Mouse (Mus musculus): Measurements from ENCODE around the gene Ttpal. TPM values are rescaled to one million over a fixed set of nuclear protein-coding genes. Genes with fewer than 3 reads are reported as not detected.

The Ttpal gene
- polyA plus RNA-seq, 1 experiment from 2014 or later = 29.9 TPM

GRCm38 (mm10) chr2:163660103-163660701 is 58.1 kb downstream of the Ttpal start:
- peaks cover 14% of the 10 kb centered on the region for H3K36me3 ChIP-seq
- 0 out of 2 replicates have a peak, but pooled peaks cover 2% of the 10 kb centered on the region for H3K9me3 ChIP-seq (replicated peaks)
- H3K27me3 ChIP-seq (ENCODE audit: low read depth, poor library complexity, severe bottlenecking) = no peaks in the 10 kb centered on the region
- H3K4me1 ChIP-seq = peaks cover 30% of the 10 kb centered on the region
- no peak overlapping the region for H3K27ac ChIP-seq (replicated peaks)
- DNase-seq (ENCODE audit: low spot score) = no peak
- 0 out of 2 replicates have a peak overlapping the region, but pooled peaks have one; percentile 7 for H3K4me3 ChIP-seq
- WGBS = 85% methylated on average over 5 of the region's 5 CpGs

DNA sequence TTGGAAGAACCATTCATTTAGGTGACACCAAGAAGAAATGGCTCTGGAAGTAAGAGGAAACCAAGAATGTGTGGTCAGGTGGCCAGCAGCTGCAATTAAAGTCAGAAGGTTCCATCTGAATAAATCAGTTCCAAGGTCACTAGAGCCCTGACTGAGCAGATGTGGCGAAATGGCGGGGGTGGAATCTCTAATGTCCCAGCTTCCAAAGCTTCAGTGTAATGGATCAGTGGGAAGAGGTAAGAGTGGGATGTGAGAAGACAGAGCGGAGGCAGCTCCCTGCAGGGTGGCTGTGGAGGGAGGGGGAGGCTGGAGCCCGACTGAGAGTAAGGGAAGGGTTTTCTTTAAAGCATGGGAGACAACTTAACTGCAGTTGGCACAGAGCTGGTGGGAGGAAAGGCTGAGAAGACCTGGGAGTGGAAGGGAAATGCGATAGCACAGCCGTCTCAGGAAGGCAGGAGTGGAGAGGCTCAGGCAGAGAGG is 59.3 kb downstream of the Ttpal start:
- DNase-seq (ENCODE audit: low spot score) = no peak

DNA sequence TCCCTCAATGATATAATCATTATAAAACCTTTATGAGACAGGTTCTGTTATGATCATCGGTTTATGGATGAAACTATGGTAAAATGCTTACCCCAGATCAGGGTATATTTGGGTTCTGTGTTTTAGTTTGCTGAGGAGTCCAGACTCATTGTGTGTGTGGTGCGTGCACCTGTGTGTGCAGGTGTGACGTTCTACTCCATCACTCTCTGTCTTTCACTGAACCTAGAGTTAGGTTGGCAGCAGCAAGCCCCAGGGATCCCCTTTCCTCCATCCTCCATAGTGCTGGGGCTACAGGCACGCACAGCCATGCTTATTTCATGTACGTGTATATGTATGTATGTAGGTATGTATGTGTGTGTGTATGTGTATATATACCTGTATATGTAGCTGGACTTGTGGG is 60.0 kb downstream of the Ttpal start:
- WGBS = 94% methylated on average over 5 of the region's 5 CpGs
- peaks cover 30% of the 10 kb centered on the region for H3K4me1 ChIP-seq
- no peak overlapping the region for H3K27ac ChIP-seq (replicated peaks)
- peaks cover 29% of the 10 kb centered on the region for H3K36me3 ChIP-seq
- no peaks in the 10 kb centered on the region for H3K27me3 ChIP-seq (ENCODE audit: low read depth, poor library complexity, severe bottlenecking)
- H3K9me3 ChIP-seq (replicated peaks) = no peaks in the 10 kb centered on the region
- no peak overlapping the region for H3K4me3 ChIP-seq
- DNase-seq (ENCODE audit: low spot score) = no peak

More for the DNA sequence above, 59.3 kb downstream of the Ttpal start:
- WGBS = 71% methylated on average over 6 of the region's 6 CpGs
- no peak overlapping the region for H3K27ac ChIP-seq (replicated peaks)
- no peaks in the 10 kb centered on the region for H3K27me3 ChIP-seq (ENCODE audit: low read depth, poor library complexity, severe bottlenecking)
- H3K9me3 ChIP-seq (replicated peaks) = no peaks in the 10 kb centered on the region
- H3K4me3 ChIP-seq = no peak overlapping the region
- H3K36me3 ChIP-seq = peaks cover 25% of the 10 kb centered on the region
- peaks cover 30% of the 10 kb centered on the region for H3K4me1 ChIP-seq

DNA sequence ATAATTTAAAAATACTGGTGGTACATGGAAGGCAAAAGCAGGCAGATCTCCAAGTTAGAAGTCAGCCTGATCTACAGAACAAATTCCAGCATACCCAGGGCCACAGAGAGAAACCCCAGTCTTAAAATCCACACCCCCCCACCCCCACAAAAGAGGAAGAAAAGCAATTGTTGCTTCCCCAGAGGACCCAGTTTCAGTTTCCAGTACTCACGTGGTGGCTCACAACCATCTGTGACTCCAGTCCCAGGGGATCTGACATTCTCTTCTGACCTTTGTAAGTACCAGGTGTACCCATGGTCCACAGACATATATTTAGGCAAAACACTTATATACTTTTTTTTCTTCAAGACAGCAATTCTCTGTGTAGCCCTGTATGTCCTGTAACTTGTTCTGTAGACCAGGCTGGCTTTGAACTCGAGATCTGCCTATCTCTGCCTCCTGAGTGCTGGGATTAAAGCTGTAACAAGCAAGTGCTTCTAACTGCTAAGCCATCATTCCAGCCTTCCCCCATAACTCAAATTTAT is 60.6 kb downstream of the Ttpal start:
- Histone ChIP-seq H3K36me3 (peaks cover 29% of the 10 kb centered on the region), H3K27ac (replicated peaks) (no peak overlapping the region), H3K9me3 (replicated peaks) (no peaks in the 10 kb centered on the region), H3K27me3 (ENCODE audit: low read depth, poor library complexity, severe bottlenecking) (no peaks in the 10 kb centered on the region), H3K4me3 (no peak overlapping the region), H3K4me1 (peaks cover 30% of the 10 kb centered on the region)
- 79% methylated on average over 2 of the region's 2 CpGs for WGBS
- no peak for DNase-seq (ENCODE audit: low spot score)

- no peak for DNase-seq (ENCODE audit: low spot score)
- WGBS = 87% methylated on average over 3 of the region's 3 CpGs
Observed at GRCm38 (mm10) chr2:163663930-163664329, 61.8 kb downstream of the Ttpal start.

GRCm38 (mm10) chr2:163667045-163667444 is 64.9 kb downstream of the Ttpal start:
- DNase-seq (ENCODE audit: low spot score) = no peak

More at GRCm38 (mm10) chr2:163663930-163664329, 61.8 kb downstream of the Ttpal start:
- Histone ChIP-seq H3K4me3 (no peak overlapping the region), H3K4me1 (peaks cover 28% of the 10 kb centered on the region), H3K27ac (replicated peaks) (no peak overlapping the region), H3K9me3 (replicated peaks) (no peaks in the 10 kb centered on the region), H3K27me3 (ENCODE audit: low read depth, poor library complexity, severe bottlenecking) (no peaks in the 10 kb centered on the region), H3K36me3 (peaks cover 29% of the 10 kb centered on the region)

More at GRCm38 (mm10) chr2:163667045-163667444, 64.9 kb downstream of the Ttpal start:
- Histone ChIP-seq H3K27me3 (ENCODE audit: low read depth, poor library complexity, severe bottlenecking) (no peaks in the 10 kb centered on the region), H3K4me3 (no peak overlapping the region), H3K9me3 (replicated peaks) (no peaks in the 10 kb centered on the region), H3K4me1 (no peaks in the 10 kb centered on the region), H3K27ac (replicated peaks) (no peak overlapping the region), H3K36me3 (peaks cover 36% of the 10 kb centered on the region)
- 95% methylated on average over 1 of the region's 1 CpGs for WGBS

Other genes with a start within 250 kb of the Ttpal start
- gene Jph2, start 204.3 kb upstream of the Ttpal start, polyA plus RNA-seq (2016; fragmentation: Nextera tagmentation; extraction: Ambion mirVana) = 0.32 and 0.59 TPM in 2 replicates
- 92.7 and 99.9 TPM in 2 replicates for gene Oser1, start 177.6 kb upstream of the Ttpal start, polyA plus RNA-seq (2016; fragmentation: Nextera tagmentation; extraction: Ambion mirVana)
- gene Gdap1l1, start 163.8 kb upstream of the Ttpal start, polyA plus RNA-seq (2016; fragmentation: Nextera tagmentation; extraction: Ambion mirVana) = 20.0 and 30.2 TPM in 2 replicates
- 9.8 and 11.2 TPM in 2 replicates for gene Fitm2, start 129.7 kb upstream of the Ttpal start, polyA plus RNA-seq (2016; fragmentation: Nextera tagmentation; extraction: Ambion mirVana)
- gene R3hdml, start 110.0 kb upstream of the Ttpal start, polyA plus RNA-seq (2016; fragmentation: Nextera tagmentation; extraction: Ambion mirVana) = not detected in 2 replicates
- 0.02 TPM in 1 of 2 replicates, not detected in the other for gene Hnf4a, start 95.5 kb upstream of the Ttpal start, polyA plus RNA-seq (2016; fragmentation: Nextera tagmentation; extraction: Ambion mirVana)
- gene Serinc3, start 42.8 kb downstream of the Ttpal start, polyA plus RNA-seq (2016; fragmentation: Nextera tagmentation; extraction: Ambion mirVana) = 24.7 and 28.7 TPM in 2 replicates
- 163 and 190 TPM in 2 replicates for gene Pkig, start 56.1 kb downstream of the Ttpal start, polyA plus RNA-seq (2016; fragmentation: Nextera tagmentation; extraction: Ambion mirVana)
- 9.1 and 10.0 TPM in 2 replicates for gene Ada, start 147.9 kb downstream of the Ttpal start, polyA plus RNA-seq (2016; fragmentation: Nextera tagmentation; extraction: Ambion mirVana)
- 0.39 and 0.60 TPM in 2 replicates for gene Ccn5, start 218.5 kb downstream of the Ttpal start, polyA plus RNA-seq (2016; fragmentation: Nextera tagmentation; extraction: Ambion mirVana)

Data from midbrain, embryonic 10.5 days (tissue).